ENCODE assay signal across 24 mouse cellular contexts in genomic region chr3:136896276-136896675, GRCm38 (mm10).
DNase-seq lines count a peak whose midpoint lies in the region; ATAC-seq and TF ChIP-seq lines count a peak whose summit lies in the region.
"Had no signal": no experiment of that assay in that cellular context is flagged by ENCODE, and none has a peak within 500 bp of the region (broad histone marks: within the 10 kb centered on the region; RNA-seq: fewer than 3 reads in every experiment).

No protein-coding gene starts in this region.

- H3K27ac ChIP-seq in layer of hippocampus, adult 2 months = peak overlapping the region; percentile 36; the same call in 1 of the 2 replicates
- H3K27ac ChIP-seq in forebrain, embryonic 16.5 days (ENCODE audit: low read length) = no peak overlapping the region
- no peak overlapping the region for H3K27ac ChIP-seq in forebrain, embryonic 15.5 days (replicated peaks)
- H3K27ac ChIP-seq: embryonic facial prominence, embryonic 13.5 days; embryonic facial prominence, embryonic 15.5 days; forebrain, embryonic 10.5 days; forebrain, embryonic 12.5 days had no signal

- H3K9ac ChIP-seq in forebrain, embryonic 16.5 days (replicated peaks; ENCODE audit: low read depth, low read length) = no peak overlapping the region
- no peak overlapping the region for H3K9ac ChIP-seq in forebrain, embryonic 15.5 days (replicated peaks)
- H3K9ac ChIP-seq: embryonic facial prominence, embryonic 13.5 days; embryonic facial prominence, embryonic 15.5 days; forebrain, embryonic 12.5 days had no signal

- H3K36me3 ChIP-seq in forebrain, embryonic 16.5 days (ENCODE audit: control insufficient read depth, insufficient read depth) = no peaks in the 10 kb centered on the region
- H3K36me3 ChIP-seq in forebrain, embryonic 15.5 days = no peaks in the 10 kb centered on the region

- no peaks in the 10 kb centered on the region for H3K9me3 ChIP-seq in forebrain, embryonic 16.5 days (ENCODE audit: control insufficient read depth, low read length)
- H3K9me3 ChIP-seq in forebrain, embryonic 15.5 days = no peaks in the 10 kb centered on the region
- H3K9me3 ChIP-seq: embryonic facial prominence, embryonic 13.5 days; embryonic facial prominence, embryonic 15.5 days; forebrain, embryonic 10.5 days; forebrain, embryonic 12.5 days; G1E had no signal

- H3K27me3 ChIP-seq in forebrain, embryonic 16.5 days (replicated peaks; ENCODE audit: control insufficient read depth, insufficient read depth, low read length) = no peaks in the 10 kb centered on the region
- H3K27me3 ChIP-seq in forebrain, embryonic 15.5 days = no peaks in the 10 kb centered on the region
- H3K27me3 ChIP-seq: CH12.LX; embryonic facial prominence, embryonic 13.5 days; embryonic facial prominence, embryonic 15.5 days; forebrain, embryonic 12.5 days; Patski had no signal

- ATAC-seq in megakaryocyte, adult 5-6 weeks (ENCODE audit: poor library complexity, severe bottlenecking) = peak; percentile 34; the same call in 1 of the 2 replicates
- ATAC-seq in forebrain, embryonic 16.5 days = no peak
- no peak for ATAC-seq in forebrain, embryonic 15.5 days (replicated peaks)
- ATAC-seq: activated CD4-positive, CD25-positive, alpha-beta regulatory T cell, adult 4 months; forebrain, embryonic 14.5 days; Patski had no signal

- no peak for TF ChIP-seq CTCF in layer of hippocampus, adult 2 months (conservative IDR thresholded peaks at IDR 0.05)

- no peak for DNase-seq in layer of hippocampus, adult 2 months (ENCODE audit: low spot score in 2 of 2)
- DNase-seq in layer of hippocampus, adult 8-10 months (ENCODE audit: low spot score in 2 of 2) = no peak
- DNase-seq in brain, adult 2 months (ENCODE audit: low read depth, low spot score) = peak; percentile 36
- DNase-seq in ovary, postnatal 10 days (ENCODE audit: low spot score) = no peak
- DNase-seq: adrenal gland, adult 8-10 months; adrenal gland, postnatal 14 days; adrenal gland, postnatal 36 days; cerebellum, adult 11-12 months; cerebellum, adult 9-10 months; cerebellum, postnatal 36 days; embryo, embryonic 11 days had no signal

- no peak overlapping the region for H3K4me3 ChIP-seq in layer of hippocampus, adult 2 months
- H3K4me3 ChIP-seq in forebrain, embryonic 16.5 days (replicated peaks; ENCODE audit: low read length) = no peak overlapping the region
- H3K4me3 ChIP-seq in forebrain, embryonic 15.5 days = no peak overlapping the region
- H3K4me3 ChIP-seq: embryonic facial prominence, embryonic 13.5 days; embryonic facial prominence, embryonic 15.5 days; erythroblast, embryonic 14.5 days; forebrain, embryonic 10.5 days; forebrain, embryonic 12.5 days had no signal

- 91% methylated on average over 4 of the region's 4 CpGs for WGBS in forebrain, embryonic 16.5 days
- WGBS in forebrain, embryonic 15.5 days = 90% methylated on average over 4 of the region's 4 CpGs

- no peak overlapping the region for H3K4me2 ChIP-seq in forebrain, embryonic 16.5 days (ENCODE audit: low read length)
- no peak overlapping the region for H3K4me2 ChIP-seq in forebrain, embryonic 15.5 days (replicated peaks)
- H3K4me2 ChIP-seq: embryonic facial prominence, embryonic 13.5 days; embryonic facial prominence, embryonic 15.5 days; forebrain, embryonic 12.5 days had no signal

- H3K4me1 ChIP-seq in forebrain, embryonic 16.5 days (replicated peaks; ENCODE audit: control insufficient read depth, insufficient read depth, low read length) = peaks cover 5% of the 10 kb centered on the region
- peaks cover 13% of the 10 kb centered on the region for H3K4me1 ChIP-seq in forebrain, embryonic 15.5 days
- H3K4me1 ChIP-seq: embryonic facial prominence, embryonic 15.5 days had no signal
